Mouse (Mus musculus): Measurements from ENCODE around the gene Elovl1.
A peak's percentile ranks its signal among the peaks of the same experiment; 100 is the strongest.

Elovl1 gene

GRCm38 (mm10) chr4:118427768-118428451 lies at the start of gene Elovl1:
TSS of gene Elovl1 (plus strand) at chr4:118428093.
- peak; percentile 87 to 90 for DNase-seq (ENCODE audit: low spot score in 2 of 2)

- no peak for DNase-seq (ENCODE audit: low spot score in 2 of 2)
These were observed 44.6 kb upstream of the Elovl1 start for GRCm38 (mm10) chr4:118383271-118383670.

GRCm38 (mm10) chr4:118387316-118387715 lies 40.6 kb upstream of the Elovl1 start:
- no peak for DNase-seq (ENCODE audit: low spot score in 2 of 2)

GRCm38 (mm10) chr4:118390146-118390545 lies 37.7 kb upstream of the Elovl1 start:
- no peak for DNase-seq (ENCODE audit: low spot score in 2 of 2)

- no peak for DNase-seq (ENCODE audit: low spot score in 2 of 2)
These were observed 33.4 kb upstream of the Elovl1 start for GRCm38 (mm10) chr4:118394505-118394904.

- DNase-seq (ENCODE audit: low spot score in 2 of 2): no peak
These were observed 32.6 kb upstream of the Elovl1 start for GRCm38 (mm10) chr4:118395289-118395688.

- no peak for DNase-seq (ENCODE audit: low spot score in 2 of 2)
These were observed 31.5 kb upstream of the Elovl1 start for GRCm38 (mm10) chr4:118396433-118396832.

GRCm38 (mm10) chr4:118398400-118398799 lies 29.5 kb upstream of the Elovl1 start:
- no peak for DNase-seq (ENCODE audit: low spot score in 2 of 2)

- no peak for DNase-seq (ENCODE audit: low spot score in 2 of 2)
These were observed 26.5 kb upstream of the Elovl1 start for GRCm38 (mm10) chr4:118401421-118401820.

GRCm38 (mm10) chr4:118401918-118402317 lies 26.0 kb upstream of the Elovl1 start:
- DNase-seq (ENCODE audit: low spot score in 2 of 2): no peak

- no peak for DNase-seq (ENCODE audit: low spot score in 2 of 2)
These were observed 25.2 kb upstream of the Elovl1 start for GRCm38 (mm10) chr4:118402701-118403100.

- peak; percentile 91 to 94 for DNase-seq (ENCODE audit: low spot score in 2 of 2)
These were observed 18.6 kb upstream of the Elovl1 start, which contains the start of the genes Szt2 and Med8 for GRCm38 (mm10) chr4:118409142-118409900. TSS of gene Szt2 (minus strand) at chr4:118409273. TSS of gene Med8 (plus strand) at chr4:118409337.

- DNase-seq (ENCODE audit: low spot score in 2 of 2): no peak
These were observed 17.0 kb upstream of the Elovl1 start for GRCm38 (mm10) chr4:118410871-118411270.

- DNase-seq (ENCODE audit: low spot score in 2 of 2): no peak
These were observed 14.3 kb upstream of the Elovl1 start for GRCm38 (mm10) chr4:118413553-118413952.

GRCm38 (mm10) chr4:118415779-118416178 lies 12.1 kb upstream of the Elovl1 start:
- DNase-seq (ENCODE audit: low spot score in 2 of 2): no peak

- DNase-seq (ENCODE audit: low spot score in 2 of 2): no peak
These were observed 11.6 kb upstream of the Elovl1 start for GRCm38 (mm10) chr4:118416329-118416728.

GRCm38 (mm10) chr4:118417112-118417797 lies 10.6 kb upstream of the Elovl1 start:
- no peak for DNase-seq (ENCODE audit: low spot score in 2 of 2)

GRCm38 (mm10) chr4:118421384-118421783 lies 6.5 kb upstream of the Elovl1 start:
- DNase-seq (ENCODE audit: low spot score in 2 of 2): no peak

GRCm38 (mm10) chr4:118424541-118425160 lies 3.2 kb upstream of the Elovl1 start:
- no peak for DNase-seq (ENCODE audit: low spot score in 2 of 2)

- DNase-seq (ENCODE audit: low spot score in 2 of 2): no peak
These were observed 2.5 kb upstream of the Elovl1 start for GRCm38 (mm10) chr4:118425374-118425773.

- DNase-seq (ENCODE audit: low spot score in 2 of 2): no peak
These were observed 502 bp upstream of the Elovl1 start for GRCm38 (mm10) chr4:118427415-118427767.
